Mouse (Mus musculus) hindbrain, embryonic 13.5 days (tissue): ENCODE data around the gene Art2b. TPM values are rescaled to one million over a fixed set of nuclear protein-coding genes. Genes with fewer than 3 reads are reported as not detected.
A peak's percentile ranks its signal among the peaks of the same experiment; 100 is the strongest.
"Not testable (repeated sequence)": the region's sequence is repeated elsewhere in the genome, so short reads cannot be mapped to it uniquely, and the experiment has no call there.

Source experiments
- ATAC-seq: fragments of 200-750 bp; cut with Nextera tagmentation; 2 replicates; pipeline ENCODE4 v1.8.0; 2017; ENCODE audit warnings: moderate TSS enrichment; ENCODE audit not compliant: low FRiP score
- H3K27ac ChIP-seq: fragments of 300-500 bp; sonication (generic); 2 replicates; pipeline ENCODE4 v1.5.1; 2015; ENCODE audit warnings: inconsistent platforms, mild to moderate bottlenecking, moderate library complexity
- H3K27me3 ChIP-seq: fragments of 300-500 bp; sonication (generic); 2 replicates; pipeline ENCODE4 v1.6.1; 2015; ENCODE audit warnings: mild to moderate bottlenecking, inconsistent platforms
- H3K36me3 ChIP-seq: fragments of 300-500 bp; sonication (generic); 2 replicates; pipeline ENCODE4 v1.6.1; 2015; ENCODE audit warnings: mild to moderate bottlenecking, inconsistent platforms
- H3K4me1 ChIP-seq: fragments of 300-500 bp; sonication (generic); replicated peaks from 2 replicates; pipeline ENCODE4 v1.6.1; 2015; ENCODE audit warnings: inconsistent platforms
- H3K4me2 ChIP-seq: fragments of 300-500 bp; sonication (generic); 2 replicates; pipeline ENCODE4 v1.6.1; 2015; ENCODE audit warnings: inconsistent platforms, mild to moderate bottlenecking, moderate library complexity
- H3K4me3 ChIP-seq: fragments of 300-500 bp; sonication (generic); 2 replicates; pipeline ENCODE4 v1.5.1; 2015; ENCODE audit warnings: mild to moderate bottlenecking, inconsistent platforms
- H3K9ac ChIP-seq: fragments of 300-500 bp; sonication (generic); 2 replicates; pipeline ENCODE4 v1.6.1; 2015; ENCODE audit warnings: mild to moderate bottlenecking, inconsistent platforms
- H3K9me3 ChIP-seq: fragments of 300-500 bp; sonication (generic); 2 replicates; pipeline ENCODE4 v1.6.1; 2016; ENCODE audit warnings: inconsistent platforms
- WGBS: fragments of 180-500 bp; shearing (Covaris S2); methylation state at CpG from one replicate; pipeline ENCODE4 v1.1.7; 2015; 5-methylcytosine and 5-hydroxymethylcytosine counted together
- polyA plus RNA-seq: library from polyadenylated mRNA; unstranded; fragments of >200 nt; fragmentation: Nextera tagmentation; extraction: Ambion mirVana; gene quantifications from 2 replicates; pipeline ENCODE4 v1.2.1, GENCODE M21; 2015

Gene Art2b
- not detected in 2 replicates for polyA plus RNA-seq

DNA sequence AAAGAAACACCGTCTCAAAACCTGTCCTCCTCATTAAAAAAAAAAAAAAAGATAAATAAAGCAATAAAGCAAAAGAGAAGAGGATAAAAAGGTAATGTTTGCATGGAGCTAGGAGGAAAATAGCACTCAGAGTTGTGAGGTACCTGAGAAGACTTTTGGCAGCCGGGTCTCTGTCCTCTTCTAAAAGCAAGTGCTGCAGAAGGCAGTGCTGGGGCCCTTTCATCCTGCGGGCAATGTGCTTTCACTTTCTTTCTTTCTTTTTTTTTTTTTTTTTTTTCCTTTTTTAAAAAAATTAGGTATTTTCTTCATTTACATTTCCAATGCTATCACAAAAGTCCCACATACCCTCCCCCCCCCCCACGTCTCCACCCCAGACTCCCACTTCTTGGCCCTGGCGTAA is at the start of gene Art2b:
Gene Art2b, minus strand, starts transcription at position 193 of the 400 bp plus-strand sequence.
- H3K4me3 ChIP-seq, result no peak within 1 kb of the TSS
- no peaks in the 10 kb centered on the region for H3K9me3 ChIP-seq
- no peak within 1 kb of the TSS for H3K4me2 ChIP-seq
- H3K9ac ChIP-seq, result no peak within 1 kb of the TSS
- H3K36me3 ChIP-seq, result no peaks in the 10 kb centered on the region
- no peak within 1 kb of the TSS for H3K27ac ChIP-seq
- H3K27me3 ChIP-seq, result no peaks in the 10 kb centered on the region
- H3K4me1 ChIP-seq, result no peaks in the 10 kb centered on the region
- ATAC-seq, result no peak
- WGBS, result 87% methylated on average over 5 of the region's 5 CpGs

DNA sequence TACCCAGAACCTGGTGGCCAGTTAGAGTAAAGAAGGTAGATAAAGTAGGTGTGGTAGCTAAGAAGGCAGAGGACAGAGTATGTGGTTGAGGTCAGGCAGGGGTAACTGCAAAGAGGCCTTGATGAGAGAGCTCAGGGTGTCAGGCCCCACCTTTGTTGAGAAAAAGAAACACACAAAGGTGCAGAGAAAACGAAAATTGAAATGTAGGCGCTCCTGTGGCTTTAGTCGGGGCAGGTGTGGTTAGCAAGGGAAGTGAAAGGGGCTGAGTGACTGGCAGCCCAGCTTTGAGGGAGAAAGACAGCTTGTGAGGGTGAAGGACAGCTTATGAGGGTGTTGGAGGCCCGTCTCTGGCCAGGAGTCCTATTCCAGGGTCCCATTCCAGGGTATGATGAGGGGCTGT is 49.1 kb upstream of the Art2b start:
- H3K9me3 ChIP-seq, result no peaks in the 10 kb centered on the region
- no peak for ATAC-seq
- H3K36me3 ChIP-seq, result no peaks in the 10 kb centered on the region
- no peak overlapping the region for H3K9ac ChIP-seq
- WGBS, result 91% methylated on average over 4 of the region's 4 CpGs
- H3K27ac ChIP-seq, result no peak overlapping the region
- no peaks in the 10 kb centered on the region for H3K27me3 ChIP-seq
- H3K4me2 ChIP-seq, result no peak overlapping the region
- H3K4me3 ChIP-seq, result no peak overlapping the region
- no peaks in the 10 kb centered on the region for H3K4me1 ChIP-seq

DNA sequence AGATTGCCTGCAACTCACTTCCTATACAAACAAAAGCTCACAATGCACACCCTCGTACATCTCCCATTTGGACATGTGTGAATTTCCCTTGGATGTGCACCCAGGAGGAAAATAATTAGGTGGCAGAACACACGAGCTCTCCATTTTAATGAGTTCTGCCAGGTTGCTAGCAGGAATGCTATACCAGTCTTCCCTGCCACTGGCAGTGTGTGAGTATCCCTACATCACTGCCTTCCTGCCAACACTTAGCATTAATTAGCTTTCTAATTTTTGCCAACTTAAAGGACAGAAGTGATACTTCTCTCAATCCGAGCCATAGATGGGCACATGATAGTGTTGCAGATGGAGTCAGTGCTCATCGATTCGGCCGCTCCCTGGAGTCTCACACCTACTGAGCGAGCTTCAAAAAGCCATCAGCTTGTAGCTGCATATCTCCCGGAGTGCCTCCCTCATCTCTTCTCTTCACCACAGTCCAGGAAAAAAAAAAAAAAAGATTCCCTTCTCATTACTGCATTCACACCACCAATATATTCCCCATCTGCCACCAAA is 48.3 kb upstream of the Art2b start:
- WGBS, result 75% methylated on average over 8 of the region's 8 CpGs
- Histone ChIP-seq H3K9me3 (no peaks in the 10 kb centered on the region), H3K4me2 (no peak overlapping the region), H3K4me3 (no peak overlapping the region), H3K4me1 (no peaks in the 10 kb centered on the region), H3K36me3 (no peaks in the 10 kb centered on the region), H3K27me3 (no peaks in the 10 kb centered on the region), H3K27ac (no peak overlapping the region), H3K9ac (no peak overlapping the region)
- no peak for ATAC-seq

DNA sequence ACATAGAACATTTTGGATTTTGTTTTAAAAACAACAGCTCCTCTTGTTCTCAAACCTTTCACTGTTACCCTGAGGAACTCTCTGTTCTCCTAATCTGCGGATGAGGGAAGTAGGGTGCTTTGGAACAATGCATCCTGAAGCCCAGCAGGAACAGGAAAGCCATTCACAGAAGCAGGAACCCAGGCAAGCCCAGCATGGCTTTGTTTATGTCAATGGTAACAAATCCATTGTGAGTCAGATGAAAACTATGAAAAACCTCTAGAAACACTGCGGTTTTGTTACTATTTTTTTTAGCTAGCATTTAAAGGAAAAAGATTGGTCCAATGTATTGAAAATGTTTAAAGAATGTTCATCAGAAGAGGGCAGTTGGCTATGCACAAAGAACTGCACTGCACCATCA is 43.1 kb upstream of the Art2b start:
- ATAC-seq, result no peak
- no peaks in the 10 kb centered on the region for H3K9me3 ChIP-seq
- no peaks in the 10 kb centered on the region for H3K27me3 ChIP-seq
- no peak overlapping the region for H3K4me2 ChIP-seq
- 43% methylated on average over 2 of the region's 2 CpGs for WGBS
- no peak overlapping the region for H3K4me3 ChIP-seq
- no peaks in the 10 kb centered on the region for H3K36me3 ChIP-seq
- peaks cover 11% of the 10 kb centered on the region for H3K4me1 ChIP-seq
- no peak overlapping the region for H3K27ac ChIP-seq
- H3K9ac ChIP-seq, result no peak overlapping the region

DNA sequence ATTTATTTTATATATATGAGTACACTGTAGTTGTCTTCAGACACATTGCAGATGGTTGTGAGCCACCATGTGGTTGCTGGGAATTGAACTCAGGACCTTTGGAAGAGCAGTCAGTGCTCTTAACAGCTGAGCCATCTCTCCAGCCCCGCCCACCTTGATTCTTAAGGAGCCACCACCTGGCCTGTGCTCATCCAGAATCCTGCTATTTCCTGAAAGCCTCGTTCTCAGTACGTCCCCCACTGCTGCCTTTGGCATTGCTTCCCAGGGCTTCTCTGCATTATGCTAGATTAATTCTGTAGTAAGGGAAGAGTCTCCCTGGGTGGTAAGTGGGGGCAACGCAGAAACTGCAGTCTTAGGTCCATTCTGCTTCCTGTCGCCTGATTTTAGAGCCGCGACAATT is 41.8 kb upstream of the Art2b start:
- not testable (repeated sequence) for ATAC-seq, H3K27me3 ChIP-seq, H3K9ac ChIP-seq, H3K4me2 ChIP-seq, H3K4me3 ChIP-seq, H3K27ac ChIP-seq, H3K9me3 ChIP-seq, H3K36me3 ChIP-seq
- peaks cover 16% of the 10 kb centered on the region for H3K4me1 ChIP-seq
- WGBS, result 65% methylated on average over 7 of the region's 7 CpGs

DNA sequence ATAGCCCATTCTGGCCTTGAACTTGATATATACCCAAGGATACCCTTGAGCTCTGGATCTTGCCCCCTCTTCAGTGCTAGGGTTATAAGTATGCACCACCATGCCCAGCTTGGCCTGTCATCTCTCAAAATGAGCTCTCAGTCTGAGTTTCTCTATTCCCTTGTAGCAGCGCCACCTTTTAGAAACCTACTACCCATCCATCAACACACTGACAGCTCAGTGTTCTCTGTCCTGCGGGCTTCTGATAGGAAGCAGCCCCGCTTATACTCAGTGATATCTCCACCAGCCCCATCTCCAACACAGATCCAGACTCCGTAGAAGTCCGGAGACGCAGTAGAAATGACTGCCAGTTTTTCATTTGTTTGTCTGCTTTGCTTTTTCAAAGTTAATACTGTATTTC is 38.9 kb upstream of the Art2b start:
- ATAC-seq, result no peak
- Histone ChIP-seq H3K36me3 (no peaks in the 10 kb centered on the region), H3K9me3 (no peaks in the 10 kb centered on the region), H3K4me2 (no peak overlapping the region), H3K27me3 (no peaks in the 10 kb centered on the region), H3K9ac (no peak overlapping the region), H3K4me3 (no peak overlapping the region), H3K27ac (peak overlapping the region; percentile 23; the same call in 1 of the 2 replicates), H3K4me1 (peaks cover 16% of the 10 kb centered on the region)
- WGBS, result 65% methylated on average over 6 of the region's 6 CpGs

DNA sequence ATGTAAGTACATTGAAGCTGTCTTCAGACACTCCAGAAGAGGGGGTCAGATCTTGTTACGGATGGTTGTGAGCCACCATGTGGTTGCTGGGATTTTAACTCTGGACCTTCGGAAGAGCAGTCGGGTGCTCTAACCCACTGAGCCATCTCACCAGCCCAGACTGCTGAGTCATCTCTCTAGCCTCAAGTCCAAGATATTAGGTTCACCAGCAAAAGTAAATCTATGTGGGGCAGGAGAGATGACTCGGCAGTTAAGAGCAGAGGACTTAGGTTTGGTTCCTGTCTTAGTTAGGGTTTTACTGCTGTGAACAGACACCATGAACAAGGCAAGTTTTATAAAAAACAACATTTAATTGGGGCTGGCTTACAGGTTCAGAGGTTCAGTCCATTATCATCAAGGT is 36.5 kb upstream of the Art2b start:
- H3K9ac ChIP-seq, H3K9me3 ChIP-seq, H3K36me3 ChIP-seq, H3K4me2 ChIP-seq, H3K27ac ChIP-seq, ATAC-seq, H3K27me3 ChIP-seq, H3K4me3 ChIP-seq: not testable (repeated sequence)
- WGBS, result 90% methylated on average over 4 of the region's 4 CpGs
- H3K4me1 ChIP-seq, result peaks cover 16% of the 10 kb centered on the region

DNA sequence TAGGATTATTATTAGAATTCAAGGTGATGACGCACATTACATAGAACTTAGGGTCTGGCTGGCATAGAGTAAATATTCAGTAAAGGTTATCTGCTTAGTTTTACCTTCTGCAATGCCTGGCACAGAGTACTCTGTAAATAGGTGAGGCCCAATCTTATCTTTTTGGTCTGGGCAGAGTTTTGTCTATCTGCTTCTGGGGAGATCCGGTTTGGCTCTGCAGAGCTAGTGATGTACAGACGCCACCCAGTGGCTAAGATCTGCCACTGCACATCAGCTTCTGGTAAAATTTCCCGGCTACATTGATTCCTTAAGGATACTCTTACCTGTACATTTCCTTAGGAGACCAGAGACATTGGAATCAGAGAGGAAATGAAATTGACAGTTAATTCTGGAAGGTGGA is 35.0 kb upstream of the Art2b start:
- H3K4me3 ChIP-seq, result no peak overlapping the region
- no peaks in the 10 kb centered on the region for H3K27me3 ChIP-seq
- H3K36me3 ChIP-seq, result no peaks in the 10 kb centered on the region

DNA sequence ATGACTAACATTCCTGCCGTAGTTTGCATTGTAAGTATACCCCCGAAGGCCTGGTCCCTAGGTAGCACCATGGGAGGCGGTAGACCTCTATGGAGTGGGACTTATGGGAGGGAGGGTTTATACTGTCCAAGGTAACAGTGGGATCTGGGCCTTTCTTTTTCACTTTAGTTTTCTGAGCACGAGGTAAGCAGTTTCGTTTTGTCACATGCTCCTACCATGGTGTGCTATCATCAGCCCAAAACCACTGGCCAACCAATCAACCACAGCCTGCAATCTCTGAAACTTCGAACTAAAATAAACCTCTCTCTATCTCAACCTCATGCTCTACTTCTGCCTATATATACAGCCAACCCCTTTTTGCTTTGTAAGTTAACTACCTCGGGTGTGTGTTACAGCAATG is 32.9 kb upstream of the Art2b start:
- no peaks in the 10 kb centered on the region for H3K36me3 ChIP-seq
- no peaks in the 10 kb centered on the region for H3K27me3 ChIP-seq
- WGBS, result 84% methylated on average over 7 of the region's 7 CpGs
- no peaks in the 10 kb centered on the region for H3K9me3 ChIP-seq
- ATAC-seq, result no peak
- no peak overlapping the region for H3K4me2 ChIP-seq
- H3K4me1 ChIP-seq, result peaks cover 4% of the 10 kb centered on the region; the same call in 1 of the 2 replicates
- no peak overlapping the region for H3K4me3 ChIP-seq
- no peak overlapping the region for H3K9ac ChIP-seq
- H3K27ac ChIP-seq, result no peak overlapping the region

More for the DNA sequence above, 35.0 kb upstream of the Art2b start:
- peaks cover 16% of the 10 kb centered on the region for H3K4me1 ChIP-seq
- H3K4me2 ChIP-seq, result no peak overlapping the region
- H3K9me3 ChIP-seq, result no peaks in the 10 kb centered on the region
- no peak for ATAC-seq
- 27% methylated on average over 4 of the region's 4 CpGs for WGBS
- no peak overlapping the region for H3K9ac ChIP-seq
- H3K27ac ChIP-seq, result no peak overlapping the region

DNA sequence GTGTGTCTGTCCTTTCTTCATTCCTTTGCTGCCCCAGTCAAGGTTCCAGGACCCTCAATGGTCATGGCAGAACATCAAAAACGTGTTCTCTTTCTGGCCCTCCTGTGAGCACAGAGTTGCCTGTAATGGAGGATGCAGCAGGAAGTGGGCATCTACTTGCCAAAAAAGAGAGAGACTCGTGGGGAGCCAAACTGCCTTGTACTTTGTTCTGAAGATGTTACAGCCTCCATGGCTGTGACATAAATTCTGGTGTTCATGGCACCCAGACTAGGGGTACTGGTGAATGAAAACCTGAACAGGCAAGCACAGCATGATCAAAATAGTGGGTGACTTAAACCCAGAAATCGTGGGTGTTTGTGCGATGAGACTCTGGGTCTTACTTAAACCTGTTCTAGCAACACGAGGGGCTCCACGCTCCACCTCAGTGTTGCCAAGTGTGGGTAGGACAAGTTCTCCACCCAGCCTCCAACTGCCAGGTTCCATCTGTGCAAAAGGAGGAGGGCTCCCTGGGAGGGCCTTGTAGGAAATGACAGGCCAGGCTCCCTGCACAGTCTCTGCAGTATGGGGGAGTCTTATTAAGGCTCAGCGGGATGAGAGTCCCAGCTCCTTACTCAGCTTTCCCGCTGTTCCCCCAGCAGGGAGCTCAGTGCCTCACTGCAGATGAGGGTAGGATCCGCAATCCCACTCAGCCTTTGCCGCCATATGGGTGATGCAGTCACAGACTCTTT is 32.2 kb upstream of the Art2b start:
- Histone ChIP-seq H3K9ac (no peak overlapping the region), H3K9me3 (no peaks in the 10 kb centered on the region), H3K4me1 (no peaks in the 10 kb centered on the region), H3K36me3 (no peaks in the 10 kb centered on the region), H3K27me3 (no peaks in the 10 kb centered on the region), H3K27ac (no peak overlapping the region), H3K4me3 (no peak overlapping the region), H3K4me2 (no peak overlapping the region)
- ATAC-seq, result no peak
- WGBS, result 67% methylated on average over 10 of the region's 10 CpGs

DNA sequence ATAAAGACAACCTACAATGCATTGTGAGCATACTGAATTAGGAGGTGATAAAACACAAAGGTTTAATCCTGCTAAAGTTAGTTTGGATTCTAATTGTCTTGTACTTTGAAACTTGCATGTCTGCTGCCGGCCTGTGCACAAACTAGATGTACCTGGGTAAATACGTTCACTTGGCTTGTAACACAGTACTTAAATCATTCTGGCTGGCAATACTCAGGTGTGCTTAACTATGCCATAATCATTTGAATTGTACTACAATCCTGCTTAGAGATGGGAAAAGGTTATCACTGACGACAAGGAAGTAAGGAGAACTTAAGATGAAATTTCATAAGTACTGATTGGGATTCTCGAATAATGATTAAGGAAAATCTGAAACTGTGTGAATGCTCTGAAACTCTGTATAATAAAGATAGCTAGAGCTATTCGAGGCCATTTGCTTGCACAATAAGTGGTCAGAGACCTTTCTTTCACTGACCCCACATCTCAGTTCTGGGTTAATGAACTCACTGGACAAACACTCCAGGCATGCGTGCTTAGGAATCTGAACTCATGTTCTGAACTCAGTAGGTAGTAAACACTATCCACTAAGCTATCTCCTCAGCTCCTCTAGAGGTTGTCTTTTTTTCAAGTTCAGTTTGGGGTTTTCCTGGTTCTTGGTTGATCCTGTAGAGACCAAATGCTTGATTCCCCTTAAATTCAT is 30.9 kb upstream of the Art2b start:
- no peak for ATAC-seq
- Histone ChIP-seq H3K4me3 (no peak overlapping the region), H3K36me3 (no peaks in the 10 kb centered on the region), H3K27me3 (no peaks in the 10 kb centered on the region), H3K9ac (no peak overlapping the region), H3K27ac (no peak overlapping the region), H3K9me3 (no peaks in the 10 kb centered on the region), H3K4me1 (no peaks in the 10 kb centered on the region), H3K4me2 (no peak overlapping the region)
- 89% methylated on average over 6 of the region's 6 CpGs for WGBS

DNA sequence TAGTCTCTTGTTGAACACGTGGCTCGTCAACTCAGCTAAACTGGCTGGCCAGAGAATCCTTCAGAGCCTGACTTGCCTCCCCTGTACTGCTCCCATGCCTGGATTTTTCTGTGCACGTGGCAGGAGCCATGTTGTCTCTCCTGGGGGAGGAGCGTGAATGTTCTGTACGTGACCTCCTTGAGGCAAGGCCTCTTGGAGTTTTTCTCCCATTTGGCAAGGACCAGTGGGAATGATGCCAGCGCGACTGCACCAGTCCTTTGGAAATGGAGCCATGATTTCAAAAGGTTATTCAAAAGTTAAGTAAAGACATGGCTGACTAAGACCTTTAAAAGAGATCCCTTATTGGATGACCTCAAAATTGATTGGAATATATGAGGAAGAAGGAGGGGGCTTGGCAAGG is 30.0 kb upstream of the Art2b start:
- H3K4me2 ChIP-seq, result no peak overlapping the region
- no peak for ATAC-seq
- H3K4me3 ChIP-seq, result no peak overlapping the region
- no peaks in the 10 kb centered on the region for H3K27me3 ChIP-seq
- H3K9me3 ChIP-seq, result no peaks in the 10 kb centered on the region
- no peaks in the 10 kb centered on the region for H3K36me3 ChIP-seq
- H3K4me1 ChIP-seq, result no peaks in the 10 kb centered on the region
- no peak overlapping the region for H3K27ac ChIP-seq
- WGBS, result 80% methylated on average over 7 of the region's 7 CpGs
- no peak overlapping the region for H3K9ac ChIP-seq
